Mouse (Mus musculus) embryonic fibroblast, embryonic 13.5 days (primary cell): Measurements from ENCODE around the gene 8030411F24Rik.

Experiments used
- CTCF ChIP-seq: IDR thresholded peaks from 2 replicates; pipeline ENCODE4 v1.5.1; 2011; ENCODE audit warnings: mild to moderate bottlenecking, control low read depth, low read length, moderate library complexity, borderline replicate concordance; ENCODE audit not compliant: insufficient read depth
- POLR2A ChIP-seq: IDR thresholded peaks from 2 replicates; pipeline ENCODE4 v1.6.1; 2011; ENCODE audit warnings: low read depth, mild to moderate bottlenecking, control low read depth, low read length, moderate library complexity

DNA sequence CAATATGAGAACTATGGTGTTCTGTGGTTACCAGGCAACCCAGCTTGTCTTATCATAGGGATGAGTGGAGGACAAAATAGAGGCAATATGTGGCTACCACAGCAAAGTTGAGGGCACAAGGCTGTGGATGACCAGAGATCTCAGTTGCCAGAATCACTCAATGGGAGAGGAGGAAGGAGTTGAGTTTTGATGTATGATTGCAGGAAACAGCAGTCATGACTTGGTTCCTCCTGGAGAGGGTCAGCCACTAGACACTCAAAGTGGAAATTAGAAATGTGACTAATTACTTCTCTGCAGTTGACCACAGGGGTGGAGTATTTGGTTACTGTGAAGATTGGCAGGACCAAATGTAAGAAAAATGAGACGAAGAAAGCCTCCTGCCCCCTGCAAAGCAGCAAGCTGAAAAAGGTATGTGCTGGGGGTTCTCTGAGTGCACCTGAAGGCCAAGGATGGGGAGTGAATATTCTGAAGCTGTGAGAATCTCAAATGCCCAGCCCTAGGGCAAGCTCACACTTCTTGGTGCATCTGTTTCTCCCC is 27.4 kb upstream of the 8030411F24Rik start:
- TF ChIP-seq POLR2A (no peak), CTCF (no peak)
